Mouse (Mus musculus) lung, postnatal 0 days (tissue): ENCODE results near the gene Abat. TPM values are rescaled to one million over a fixed set of nuclear protein-coding genes. Genes with fewer than 3 reads are reported as not detected.

Experiments
- ATAC-seq: fragments of 200-750 bp; cut with Nextera tagmentation; 2 replicates; pipeline ENCODE4 v1.8.0; 2017; ENCODE audit warnings: moderate library complexity
- DNase-seq: peaks from one replicate; pipeline ENCODE4 v3.0.0-alpha.2; 2016; ENCODE audit warnings: low spot score
- H3K27ac ChIP-seq: fragments of 300-500 bp; sonication (generic); 2 replicates; pipeline ENCODE4 v1.5.1; 2014; ENCODE audit warnings: antibody characterized with exemption, mild to moderate bottlenecking, low read length, mixed read lengths
- H3K27me3 ChIP-seq: fragments of 300-500 bp; sonication (generic); replicated peaks from 2 replicates; pipeline ENCODE4 v1.6.1; 2014; ENCODE audit warnings: low read length, mixed read lengths; ENCODE audit not compliant: insufficient read depth
- H3K36me3 ChIP-seq: fragments of 300-500 bp; sonication (generic); 2 replicates; pipeline ENCODE4 v1.6.1; 2014; ENCODE audit warnings: low read length, mixed read lengths; ENCODE audit not compliant: insufficient read depth
- H3K4me1 ChIP-seq: fragments of 300-500 bp; sonication (generic); 2 replicates; pipeline ENCODE4 v1.6.1; 2014; ENCODE audit warnings: antibody characterized with exemption, low read depth, low read length, mixed read lengths; ENCODE audit not compliant: insufficient read depth
- H3K4me2 ChIP-seq: fragments of 300-500 bp; sonication (generic); replicated peaks from 2 replicates; pipeline ENCODE4 v1.6.1; 2014; ENCODE audit warnings: low read depth, mild to moderate bottlenecking, low read length, moderate library complexity, mixed read lengths
- H3K4me3 ChIP-seq: fragments of 300-500 bp; sonication (generic); 2 replicates; pipeline ENCODE4 v1.5.1; 2014; ENCODE audit warnings: low read depth, low read length
- H3K9ac ChIP-seq: fragments of 300-500 bp; sonication (generic); replicated peaks from 2 replicates; pipeline ENCODE4 v1.6.1; 2014; ENCODE audit warnings: low read depth, mild to moderate bottlenecking
- H3K9me3 ChIP-seq: fragments of 300-500 bp; sonication (generic); 2 replicates; pipeline ENCODE4 v1.6.1; 2016; ENCODE audit warnings: low read length, mixed read lengths
- CTCF ChIP-seq: IDR thresholded peaks from 2 replicates; pipeline ENCODE4 v1.5.1; 2016; ENCODE audit warnings: antibody characterized with exemption, mild to moderate bottlenecking
- EP300 ChIP-seq: IDR thresholded peaks from 2 replicates; pipeline ENCODE4 v1.6.1; 2016; ENCODE audit warnings: antibody characterized with exemption, mild to moderate bottlenecking, control low read depth
- WGBS: fragments of 180-500 bp; shearing (Covaris S2); extraction: QIAGEN DNeasy Blood & Tissue Kit; methylation state at CpG from one replicate; pipeline ENCODE4 v1.1.7; 2014; 5-methylcytosine and 5-hydroxymethylcytosine counted together
- polyA plus RNA-seq: library from polyadenylated mRNA; unstranded; fragments of >200 nt; fragmentation: Nextera tagmentation; extraction: Ambion mirVana; gene quantifications from 2 replicates; pipeline ENCODE4 v1.2.1, GENCODE M21; 2015

Abat gene
- polyA plus RNA-seq, 1 experiment from 2014 or later = 4.2 TPM

DNA sequence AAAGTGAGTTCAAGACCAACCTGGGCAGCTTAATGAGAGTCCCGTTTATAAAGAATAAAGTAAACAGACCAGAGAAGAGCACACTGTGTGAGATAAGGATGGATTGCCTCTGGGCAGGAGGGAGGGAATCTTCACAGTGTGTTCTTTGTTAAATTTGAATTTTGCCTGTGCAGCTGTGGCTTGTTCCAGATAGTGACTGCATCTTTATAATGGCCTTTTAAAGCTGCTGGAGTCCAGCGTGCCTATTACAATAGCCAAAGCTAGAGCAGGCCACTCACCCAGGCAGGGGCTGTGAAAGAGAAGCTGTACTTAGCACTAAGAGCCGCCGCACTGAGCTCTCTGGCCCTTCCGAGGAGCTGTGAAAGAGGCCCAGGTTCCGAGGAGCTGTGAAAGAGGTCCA, 132.3 kb downstream of the Abat start:
- Histone ChIP-seq H3K27ac (no peak overlapping the region), H3K36me3 (peaks cover 26% of the 10 kb centered on the region), H3K4me2 (no peak overlapping the region), H3K9ac (no peak overlapping the region), H3K9me3 (no peaks in the 10 kb centered on the region), H3K4me3 (no peak overlapping the region), H3K4me1 (no peaks in the 10 kb centered on the region), H3K27me3 (no peaks in the 10 kb centered on the region)
- 72% methylated on average over 6 of the region's 6 CpGs for WGBS
- ATAC-seq (no peak), DNase-seq (no peak)
- TF ChIP-seq CTCF = no peak
- no peak for TF ChIP-seq EP300

DNA sequence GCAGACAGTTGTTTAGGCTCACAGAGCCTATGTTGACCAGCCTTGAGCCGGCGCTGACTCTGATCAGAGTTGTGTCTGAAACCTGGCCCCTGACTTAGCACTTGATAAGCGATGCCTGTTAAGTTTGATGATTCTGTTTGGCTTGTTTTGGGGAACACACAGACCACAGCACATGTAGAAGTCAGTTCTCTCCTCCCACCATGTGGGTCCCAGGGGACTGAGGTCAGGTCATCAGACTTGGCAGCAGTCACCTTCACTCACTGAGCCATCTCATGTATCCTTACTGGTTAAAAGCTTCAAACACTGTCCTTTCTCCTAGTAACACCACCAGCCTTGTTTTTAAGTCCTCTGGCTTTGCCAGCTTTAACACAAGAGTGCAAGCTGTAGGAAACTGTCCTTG, 136.8 kb downstream of the Abat start:
- WGBS = 93% methylated on average over 3 of the region's 3 CpGs
- no peaks in the 10 kb centered on the region for H3K9me3 ChIP-seq
- H3K36me3 ChIP-seq = peaks cover 48% of the 10 kb centered on the region
- no peaks in the 10 kb centered on the region for H3K27me3 ChIP-seq
- ATAC-seq (no peak), DNase-seq (no peak)
- no peak overlapping the region for H3K4me3 ChIP-seq
- no peak overlapping the region for H3K9ac ChIP-seq
- H3K4me1 ChIP-seq = no peaks in the 10 kb centered on the region
- H3K4me2 ChIP-seq = no peak overlapping the region
- no peak overlapping the region for H3K27ac ChIP-seq
- no peak for TF ChIP-seq EP300
- no peak for TF ChIP-seq CTCF

GRCm38 (mm10) chr16:8655108-8655507, 141.9 kb downstream of the Abat start:
- Histone ChIP-seq H3K9me3 (no peaks in the 10 kb centered on the region), H3K4me1 (no peaks in the 10 kb centered on the region), H3K4me3 (no peak overlapping the region), H3K36me3 (peaks cover 35% of the 10 kb centered on the region), H3K27ac (no peak overlapping the region), H3K4me2 (no peak overlapping the region), H3K9ac (no peak overlapping the region), H3K27me3 (no peaks in the 10 kb centered on the region)
- TF ChIP-seq EP300 = no peak
- TF ChIP-seq CTCF = no peak
- ATAC-seq = no peak
- 90% methylated on average over 6 of the region's 6 CpGs for WGBS
- DNase-seq = no peak

GRCm38 (mm10) chr16:8655599-8655998, 142.4 kb downstream of the Abat start:
- peak; percentile 60 for ATAC-seq
- whole genome bisulfite sequencing = 67% methylated on average over 9 of the region's 9 CpGs

DNA sequence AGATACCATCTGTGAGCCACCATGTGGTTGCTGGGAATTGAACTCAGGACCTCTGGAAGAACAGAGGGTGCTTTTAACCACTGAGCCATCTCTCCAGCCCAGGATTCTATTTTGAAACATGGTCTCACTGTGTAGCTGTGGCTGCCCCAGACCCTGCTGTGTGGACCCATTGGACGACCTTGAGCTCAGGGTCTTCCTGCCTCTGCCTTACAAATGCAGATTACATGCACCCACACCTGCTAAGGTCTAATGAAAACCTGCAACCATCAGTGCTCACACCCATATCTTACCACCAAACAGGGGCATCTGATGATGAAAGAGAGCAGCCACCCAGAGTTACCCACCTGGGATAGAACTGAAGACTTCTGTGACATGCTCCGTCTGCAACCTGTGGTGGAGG, 143.0 kb downstream of the Abat start:
- Histone ChIP-seq H3K27me3 (no peaks in the 10 kb centered on the region), H3K36me3 (peaks cover 26% of the 10 kb centered on the region), H3K27ac (no peak overlapping the region), H3K4me1 (no peaks in the 10 kb centered on the region), H3K4me2 (no peak overlapping the region), H3K4me3 (no peak overlapping the region), H3K9ac (no peak overlapping the region), H3K9me3 (no peaks in the 10 kb centered on the region)
- 80% methylated on average over 2 of the region's 2 CpGs for WGBS
- DNase-seq = no peak
- no peak for ATAC-seq
- TF ChIP-seq EP300 (no peak), CTCF (no peak)

More at GRCm38 (mm10) chr16:8655599-8655998, 142.4 kb downstream of the Abat start:
- no peak overlapping the region for H3K27ac ChIP-seq
- H3K9ac ChIP-seq = no peak overlapping the region
- TF ChIP-seq EP300 (peak; percentile 35; the same call in 1 of the 2 replicates), CTCF (peak; percentile 49)
- H3K4me2 ChIP-seq = no peak overlapping the region
- H3K9me3 ChIP-seq = no peaks in the 10 kb centered on the region
- H3K4me3 ChIP-seq = no peak overlapping the region
- peak; percentile 30 for DNase-seq
- H3K4me1 ChIP-seq = no peaks in the 10 kb centered on the region
- peaks cover 32% of the 10 kb centered on the region for H3K36me3 ChIP-seq
- H3K27me3 ChIP-seq = no peaks in the 10 kb centered on the region

DNA sequence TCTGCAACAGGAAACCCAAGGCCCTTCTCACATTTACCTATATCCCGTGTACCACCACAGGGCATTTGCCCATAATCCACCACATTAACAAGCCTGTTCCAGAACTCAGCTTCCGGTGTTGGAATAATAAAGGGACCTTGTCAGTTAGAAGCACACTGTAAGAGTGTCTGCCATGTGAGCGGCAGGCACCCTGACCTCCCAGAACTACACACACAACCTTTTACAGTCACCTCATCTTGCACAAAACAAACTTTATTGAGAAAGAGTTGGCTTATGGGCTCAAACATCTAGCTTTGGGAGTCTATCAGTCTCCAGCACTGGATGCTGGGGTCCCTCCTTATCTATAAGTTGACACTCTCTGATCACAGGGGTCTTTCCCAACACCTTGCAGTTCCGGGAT, 145.1 kb downstream of the Abat start:
- WGBS = 67% methylated on average over 4 of the region's 4 CpGs

GRCm38 (mm10) chr16:8658764-8659163, 145.5 kb downstream of the Abat start:
- no peak overlapping the region for H3K4me3 ChIP-seq
- TF ChIP-seq CTCF (no peak), EP300 (no peak)
- H3K4me1 ChIP-seq = no peaks in the 10 kb centered on the region
- no peak for DNase-seq
- no peak for ATAC-seq
- 91% methylated on average over 4 of the region's 4 CpGs for WGBS
- H3K36me3 ChIP-seq = peaks cover 10% of the 10 kb centered on the region
- H3K27me3 ChIP-seq = no peaks in the 10 kb centered on the region
- H3K9me3 ChIP-seq = no peaks in the 10 kb centered on the region
- H3K9ac ChIP-seq = no peak overlapping the region
- H3K4me2 ChIP-seq = no peak overlapping the region
- H3K27ac ChIP-seq = no peak overlapping the region

More for the DNA sequence above, 145.1 kb downstream of the Abat start:
- Histone ChIP-seq H3K4me2 (no peak overlapping the region), H3K9ac (no peak overlapping the region), H3K4me3 (no peak overlapping the region), H3K4me1 (no peaks in the 10 kb centered on the region), H3K27ac (no peak overlapping the region), H3K27me3 (no peaks in the 10 kb centered on the region), H3K9me3 (no peaks in the 10 kb centered on the region), H3K36me3 (peaks cover 10% of the 10 kb centered on the region)
- TF ChIP-seq CTCF = no peak
- TF ChIP-seq EP300 = no peak
- ATAC-seq (no peak), DNase-seq (no peak)
